Mouse (Mus musculus) thymus, postnatal 10 days (tissue): ENCODE data around the gene Orc3.

Experiments used
- DNase-seq, 2 experiments: peaks; one replicate each; pipeline ENCODE4 v3.0.0; 2021; ENCODE audit warnings: low spot score in 2 of 2

Orc3 gene

DNA sequence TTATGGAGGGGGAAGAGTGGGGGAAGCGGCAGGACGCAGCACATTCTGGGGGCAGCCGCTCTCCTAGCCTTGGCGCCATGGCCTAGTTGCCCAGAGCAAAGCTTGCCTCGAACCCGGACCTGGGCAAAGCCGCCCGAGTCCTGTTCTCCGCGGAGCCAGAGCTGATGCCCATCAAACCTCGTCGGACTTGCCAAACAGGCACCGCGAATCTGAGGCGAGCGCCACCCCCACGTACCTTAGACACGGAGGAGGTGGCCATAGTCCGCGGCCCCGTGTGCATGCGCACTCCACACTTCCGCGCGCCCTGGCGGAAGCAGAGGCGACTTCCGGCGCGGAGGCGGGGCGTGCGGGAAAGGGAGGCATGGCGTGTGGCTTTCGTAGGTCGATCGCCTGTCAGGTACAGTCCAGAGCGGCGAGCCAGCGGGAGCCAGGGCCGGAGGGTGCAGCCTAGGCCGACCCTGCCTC, at the start of gene Orc3, which contains the start of gene Rars2:
Gene Orc3, minus strand, starts transcription at position 315 of the 465 bp plus-strand sequence.
Gene Rars2, plus strand, starts transcription at position 328 of the 465 bp plus-strand sequence.
- peak; percentile 81 to 88 for DNase-seq

DNA sequence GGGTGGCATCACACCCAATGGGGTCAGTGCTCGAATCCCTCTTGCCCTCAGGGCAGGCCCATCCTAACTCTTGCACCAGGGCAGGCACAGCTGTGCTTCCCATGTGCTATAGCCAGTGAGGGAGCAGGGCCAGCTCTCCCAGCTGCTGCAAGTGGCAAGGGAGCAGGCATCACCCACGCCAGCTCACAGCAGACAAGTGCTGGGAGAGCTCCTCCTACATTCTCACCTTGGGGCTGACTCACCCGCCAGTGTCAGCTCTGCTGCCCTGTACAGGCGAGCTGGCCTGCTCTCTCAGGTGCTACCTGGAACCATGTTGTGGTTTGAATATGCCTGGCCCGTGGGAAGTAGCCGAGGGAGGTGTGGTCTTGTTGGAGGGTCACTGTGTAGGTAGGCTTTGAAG, 47.2 kb upstream of the Orc3 start:
- DNase-seq: no peak

DNA sequence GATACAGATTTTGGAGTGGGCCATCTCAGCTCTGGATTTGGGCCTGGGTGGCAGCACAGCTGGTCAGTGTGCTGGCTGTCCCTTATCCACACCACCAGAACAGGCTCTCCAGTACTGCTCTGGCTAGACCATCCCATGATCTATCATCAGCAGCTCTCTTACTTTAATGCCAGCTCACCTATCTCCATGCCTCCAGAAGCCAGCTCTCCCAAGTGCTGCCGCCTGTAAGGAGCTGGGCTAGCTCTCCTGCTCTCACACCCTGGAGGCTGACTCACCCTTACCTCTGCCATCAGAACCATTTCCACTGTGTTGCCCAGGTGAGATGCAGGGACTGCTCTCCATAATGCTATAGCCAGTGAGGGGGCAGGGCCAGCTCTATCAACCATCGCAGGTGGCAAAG, 46.8 kb upstream of the Orc3 start:
- no peak for DNase-seq

DNA sequence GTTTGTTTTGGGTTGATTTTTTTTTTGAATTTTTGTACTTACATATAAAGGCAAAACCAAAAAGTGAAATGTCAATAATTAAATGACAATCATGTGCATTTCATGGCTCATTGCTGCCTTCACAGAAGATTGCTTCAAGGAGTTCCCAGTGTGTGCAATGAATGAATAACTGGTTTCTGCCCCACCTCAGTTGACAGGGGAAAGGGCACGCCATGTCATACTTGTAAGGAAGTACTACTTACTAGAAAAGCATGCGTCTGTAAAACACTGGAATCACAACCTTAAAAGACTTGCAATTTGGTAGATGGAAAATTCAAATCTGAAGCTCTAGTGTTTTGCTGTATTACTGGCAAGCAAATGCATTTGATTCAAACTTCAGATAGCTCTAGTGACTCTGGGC, 44.3 kb upstream of the Orc3 start:
- DNase-seq: no peak

DNA sequence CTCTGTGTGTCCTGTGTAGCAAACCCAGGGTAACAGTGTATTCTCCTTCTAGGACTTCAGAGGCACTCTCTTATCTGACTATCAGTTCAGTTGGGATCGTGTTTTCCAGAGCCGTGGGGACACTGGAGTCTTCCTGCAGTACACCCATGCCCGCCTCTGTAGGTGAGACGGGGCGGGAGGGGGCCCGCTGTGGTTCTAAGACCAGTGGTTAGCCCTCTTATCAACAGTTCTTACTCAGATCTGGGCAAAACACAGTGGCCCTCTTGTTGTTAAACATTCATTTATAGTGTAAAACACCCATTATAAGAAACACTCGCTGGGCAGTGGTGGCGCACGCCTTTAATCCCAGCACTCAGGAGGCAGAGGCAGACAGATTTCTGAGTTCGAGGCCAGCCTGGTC, 41.4 kb upstream of the Orc3 start:
- no peak for DNase-seq

DNA sequence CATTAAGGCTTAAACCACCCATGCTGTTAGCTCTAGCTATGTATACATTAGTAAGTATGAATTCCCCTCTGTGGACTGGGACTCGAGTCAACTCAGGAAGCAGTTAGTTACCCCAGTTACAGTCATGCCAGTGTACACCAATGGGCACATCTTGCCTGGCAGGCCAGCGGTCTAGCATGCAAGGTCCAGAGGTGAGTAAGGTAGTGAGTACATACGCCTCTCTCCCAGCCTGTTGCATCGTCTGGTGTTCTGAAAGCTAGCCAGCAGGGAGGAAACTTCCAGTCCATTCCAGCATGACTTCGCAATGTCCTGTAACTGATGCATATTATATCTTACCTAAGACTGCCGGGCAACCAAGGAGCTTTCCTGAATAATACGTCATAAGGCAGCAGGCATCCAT, 38.4 kb upstream of the Orc3 start:
- DNase-seq: no peak

DNA sequence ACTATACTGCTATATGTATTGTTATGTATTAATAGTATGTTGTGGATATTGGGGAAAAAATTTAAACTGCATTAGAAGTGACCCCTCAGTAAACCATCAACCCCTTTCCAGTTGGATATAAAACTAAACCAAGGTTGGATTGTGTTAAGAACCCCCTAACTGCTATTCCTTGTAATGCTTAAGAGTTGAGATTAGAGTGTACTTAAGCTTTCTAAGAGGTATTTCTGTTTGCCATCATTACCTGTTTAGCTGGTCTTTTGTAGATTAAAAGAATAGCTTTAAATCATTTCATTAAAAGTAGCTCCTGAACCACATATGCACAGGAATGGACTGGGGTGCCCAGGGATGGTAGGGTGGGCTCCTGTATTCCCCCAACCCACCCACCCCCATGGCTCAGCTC, 30.0 kb upstream of the Orc3 start:
- no peak for DNase-seq

DNA sequence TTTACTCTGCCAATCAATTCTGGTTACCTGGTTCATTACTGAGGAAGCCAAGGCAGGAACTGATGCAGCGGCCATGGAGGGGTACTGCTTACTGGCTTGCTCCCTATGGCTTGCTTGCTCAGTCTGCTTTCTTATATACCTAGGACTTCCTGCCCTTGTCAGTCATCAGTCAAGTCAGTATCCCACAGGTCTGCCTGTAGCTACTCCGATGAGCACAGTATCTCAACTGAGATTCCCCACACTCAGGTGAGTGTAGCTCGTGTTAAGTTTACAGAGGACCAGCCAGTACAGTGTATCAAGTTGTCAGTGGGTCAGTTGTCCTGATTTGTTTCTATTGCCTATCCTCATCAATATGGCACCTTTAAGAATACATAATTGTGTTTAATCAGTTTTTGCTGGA, 26.0 kb upstream of the Orc3 start:
- no peak for DNase-seq

DNA sequence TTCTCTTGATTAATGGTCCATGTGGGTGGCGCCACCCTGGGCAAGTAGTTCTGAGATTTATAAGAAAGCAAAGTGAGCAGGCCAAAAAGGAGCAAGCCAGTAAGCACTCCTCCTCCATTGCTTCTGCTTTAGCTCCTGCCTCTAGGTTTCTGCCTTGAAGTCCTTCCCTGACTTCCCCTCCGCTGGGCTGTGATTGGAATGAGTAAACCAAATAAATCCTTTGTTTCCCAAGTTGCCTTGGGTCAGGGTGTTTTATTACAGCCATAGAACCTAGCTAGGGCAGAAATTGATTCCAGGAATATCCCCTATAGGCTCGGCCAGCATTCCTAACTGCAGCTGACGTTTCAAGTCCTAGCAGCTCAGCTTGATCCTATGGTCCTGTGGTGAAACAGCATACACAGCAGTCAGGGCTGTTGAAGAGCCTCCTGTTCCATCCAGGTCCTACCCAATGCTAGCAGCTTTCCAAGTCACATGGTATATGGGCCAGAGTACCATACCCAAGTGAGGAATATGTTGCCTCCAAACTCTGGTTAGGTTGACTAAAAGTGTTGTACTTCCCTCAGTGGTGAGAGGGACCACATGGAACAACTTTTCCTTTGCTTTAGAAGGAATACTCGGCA, 25.1 kb upstream of the Orc3 start:
- no peak for DNase-seq

DNA sequence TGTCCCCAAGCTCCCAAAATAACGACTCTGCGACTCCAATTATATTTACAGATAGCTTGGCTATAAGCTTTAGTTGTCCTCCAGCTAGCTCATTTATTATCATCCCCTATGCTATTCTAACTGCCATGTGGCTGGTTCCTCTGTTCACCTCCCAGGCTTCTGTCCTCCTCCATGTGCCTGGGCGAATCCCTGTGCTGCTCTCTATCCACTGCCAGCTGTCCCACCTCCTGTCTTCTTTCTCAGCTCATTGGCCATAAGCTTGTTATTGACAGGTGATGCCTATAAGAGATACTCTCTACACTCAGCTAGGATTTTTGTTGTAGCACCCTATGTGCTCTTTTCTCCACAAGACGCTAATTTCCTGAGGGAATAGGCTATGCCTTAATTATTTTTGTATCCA, 23.1 kb upstream of the Orc3 start:
- DNase-seq: no peak

DNA sequence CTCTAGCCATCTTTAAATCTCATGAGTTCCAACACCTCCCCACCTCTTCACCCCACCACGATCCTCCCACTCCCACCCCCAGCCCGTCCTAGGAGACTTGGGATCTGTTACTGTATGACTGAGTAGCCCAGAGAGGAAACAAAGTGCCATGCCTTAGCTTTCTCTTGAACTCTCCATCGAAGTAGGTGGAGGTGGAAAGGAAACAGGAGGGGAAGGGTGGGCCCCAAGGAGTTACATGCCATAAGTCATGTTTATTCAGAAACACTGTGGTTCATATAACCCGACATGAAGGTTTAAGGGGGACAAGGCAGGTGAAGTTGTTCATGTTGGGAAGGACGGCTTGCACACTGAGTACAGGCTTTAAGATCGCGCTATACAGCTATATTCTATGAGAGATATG, 22.6 kb upstream of the Orc3 start:
- no peak for DNase-seq

DNA sequence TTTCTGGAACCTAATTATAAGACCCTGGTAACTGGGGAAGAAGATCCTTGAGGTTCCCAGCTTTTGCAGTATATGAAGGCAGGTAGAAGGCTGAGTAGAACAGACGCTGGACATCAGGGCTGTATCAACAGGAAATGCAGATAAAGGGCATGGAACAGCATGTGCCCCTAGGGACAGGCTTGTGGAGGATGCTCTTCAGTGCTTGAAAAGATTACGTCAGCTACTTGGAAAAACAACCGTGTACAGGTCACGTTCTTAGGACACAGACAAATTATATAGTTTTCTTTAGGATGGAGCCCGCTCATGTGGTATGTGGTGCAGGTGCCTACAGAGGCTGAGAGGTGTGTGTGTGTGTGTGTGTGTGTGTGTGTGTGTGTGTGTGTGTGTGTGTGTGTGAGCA, 21.3 kb upstream of the Orc3 start:
- no peak for DNase-seq

DNA sequence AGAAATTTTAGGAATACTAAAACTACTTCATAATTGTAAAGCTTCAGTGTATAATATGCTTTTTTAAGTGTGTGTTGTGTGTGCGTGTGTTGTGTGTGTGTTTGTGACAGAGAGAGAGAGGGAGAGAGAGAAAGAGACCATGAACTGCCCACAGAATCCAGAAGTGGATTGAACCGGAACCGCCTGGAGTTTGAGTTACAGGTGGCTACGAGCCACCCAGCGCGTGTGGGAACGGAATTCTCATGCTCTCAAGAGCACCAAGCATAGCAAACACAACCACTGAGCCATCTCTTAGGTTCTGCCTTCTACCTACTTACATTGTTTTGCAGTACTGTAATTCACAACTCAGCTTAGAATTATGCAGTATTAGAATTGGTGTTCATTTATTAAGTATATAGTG, 19.4 kb upstream of the Orc3 start:
- no peak for DNase-seq

DNA sequence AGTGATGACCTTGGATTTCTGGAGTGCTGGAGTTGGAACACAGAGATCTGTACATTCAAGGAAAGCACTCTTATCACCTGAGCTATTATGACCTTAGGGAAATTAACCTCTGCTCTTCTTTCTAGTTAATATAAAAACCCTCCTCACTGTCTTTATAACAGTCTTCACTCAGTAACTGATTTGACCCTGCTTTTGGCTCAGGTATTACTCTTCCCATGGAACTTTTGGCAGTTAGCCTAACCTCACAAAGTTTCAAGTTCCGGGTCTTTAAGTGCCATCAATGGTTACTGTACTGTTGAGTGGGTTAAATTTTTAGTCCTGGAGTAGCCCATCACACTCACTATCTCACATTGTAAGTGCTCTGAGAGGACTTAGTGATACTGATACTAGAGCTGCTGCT, 15.2 kb upstream of the Orc3 start:
- DNase-seq: no peak

DNA sequence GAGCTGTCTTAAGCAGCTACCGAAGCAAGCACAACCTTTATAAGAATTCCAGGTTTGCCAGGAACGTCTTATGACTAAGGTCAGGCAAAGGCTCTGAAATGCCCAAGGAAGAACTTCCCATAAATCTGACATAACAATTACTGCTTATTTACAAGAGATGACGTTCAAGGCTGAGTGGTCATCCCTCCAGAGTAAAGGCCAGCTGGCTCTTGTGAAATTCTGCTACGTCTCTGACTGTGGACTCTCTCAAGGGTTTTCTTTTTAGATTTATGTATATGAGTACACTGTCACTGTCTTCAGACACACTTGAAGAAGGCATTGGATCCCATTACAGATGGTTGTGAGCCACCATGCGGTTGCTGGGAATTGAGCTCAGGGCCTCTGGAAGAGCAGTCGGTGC, 11.7 kb upstream of the Orc3 start:
- DNase-seq: no peak

DNA sequence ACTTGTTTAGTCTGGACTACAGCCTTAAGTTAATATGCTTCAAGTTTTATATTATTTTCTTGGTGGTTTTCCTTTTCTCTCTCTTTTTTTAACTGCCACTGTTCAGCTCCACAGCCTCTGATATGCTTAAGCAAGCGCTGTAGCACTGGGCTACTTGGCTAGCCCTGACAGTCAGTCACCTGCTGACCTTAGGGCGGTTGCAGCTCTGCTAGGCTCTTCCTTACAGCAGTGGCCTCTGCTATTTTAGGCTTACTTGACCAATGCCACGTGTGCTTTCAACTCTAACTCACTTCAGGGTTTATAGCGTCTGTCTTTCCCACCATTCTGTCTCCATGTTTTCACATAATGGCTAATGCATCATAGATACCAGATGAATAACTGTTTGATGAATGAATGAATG, 10.8 kb upstream of the Orc3 start:
- DNase-seq: no peak

DNA sequence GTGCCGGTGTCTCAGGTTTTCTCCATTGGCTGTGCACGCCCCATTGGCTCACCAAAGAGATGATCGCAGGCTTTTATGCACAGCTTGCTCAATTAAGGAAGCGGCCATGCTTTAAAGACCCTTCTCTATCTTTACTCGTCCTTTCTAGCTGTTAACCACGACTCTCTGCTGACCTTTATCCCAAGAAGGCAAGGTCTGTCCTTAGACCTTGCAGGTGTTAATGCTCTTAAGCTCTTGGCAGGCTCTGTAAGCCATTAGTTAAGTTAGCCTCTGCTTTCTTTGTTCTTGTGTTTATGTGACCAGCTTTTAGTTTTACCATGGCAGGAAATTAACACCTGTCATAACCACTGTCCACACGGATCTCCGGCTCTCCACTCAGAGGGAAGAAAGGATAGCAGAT, 1.4 kb upstream of the Orc3 start:
- no peak for DNase-seq

DNA sequence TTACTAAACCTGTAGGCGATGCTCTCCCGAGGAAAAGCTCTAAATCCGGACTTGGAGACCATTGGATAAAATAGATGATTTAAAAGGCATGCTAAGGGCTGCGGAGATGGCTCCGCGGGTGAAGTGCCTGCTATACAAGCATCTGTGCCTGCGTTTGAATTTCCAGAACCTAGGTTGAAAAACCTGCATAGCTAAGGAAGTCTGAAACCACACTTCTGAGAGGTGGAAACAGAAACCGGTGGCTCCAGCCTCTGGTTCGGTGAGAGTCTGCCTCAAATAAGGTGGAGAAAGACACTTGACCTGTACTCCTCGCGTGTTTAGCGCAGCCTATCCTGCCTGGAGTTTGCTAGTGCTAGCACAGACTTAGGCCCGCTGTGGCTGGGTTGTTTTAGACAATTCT, 559 bp upstream of the Orc3 start:
- peak in 1 of 2 experiments; percentile 5 for DNase-seq

DNA sequence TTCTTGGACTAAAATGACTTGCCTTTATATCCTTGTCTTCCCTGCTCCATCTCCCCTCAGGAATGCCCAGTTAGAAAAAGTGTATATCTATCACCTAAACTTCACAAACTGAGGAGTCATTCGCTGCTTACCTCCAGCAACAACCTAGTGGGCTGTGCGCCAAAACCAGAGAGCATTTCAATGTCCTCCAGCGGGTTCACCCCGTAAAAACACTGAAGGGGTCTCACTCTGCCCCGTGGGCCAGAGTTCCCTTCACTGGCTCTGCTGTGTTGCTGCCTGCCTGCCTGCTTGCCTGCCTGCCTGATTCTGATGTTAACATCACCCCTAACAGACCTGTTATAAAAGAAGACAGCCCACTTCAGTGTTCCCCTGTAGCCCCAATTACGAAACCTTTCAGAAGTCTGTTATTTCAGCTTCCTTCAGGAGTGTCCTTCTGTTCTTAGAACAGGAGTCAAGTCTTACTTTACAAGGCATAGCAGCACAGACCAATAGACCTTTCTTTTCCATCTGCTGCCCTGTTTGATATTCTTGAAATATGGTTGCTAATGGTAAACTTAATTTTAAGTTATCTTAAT, 1.1 kb downstream of the Orc3 start:
- DNase-seq: no peak

DNA sequence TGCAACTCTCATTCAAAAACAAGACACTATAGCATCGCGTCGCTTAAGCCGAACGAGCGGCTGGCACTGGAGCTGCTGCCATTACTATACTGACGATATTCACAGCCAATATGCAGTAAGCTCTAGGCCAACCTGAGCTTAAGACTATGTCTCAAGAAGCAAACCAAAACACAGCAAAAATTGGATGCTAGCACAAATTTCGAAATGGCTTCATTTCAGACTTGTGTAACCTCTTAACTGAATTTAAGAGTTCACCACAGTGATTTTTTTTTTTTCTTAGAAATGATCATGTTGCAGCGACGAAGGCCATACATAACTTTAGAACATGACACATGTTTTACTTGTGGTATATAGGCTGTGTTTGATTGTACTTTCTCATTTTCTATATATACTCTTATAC, 8.1 kb downstream of the Orc3 start:
- DNase-seq: no peak

DNA sequence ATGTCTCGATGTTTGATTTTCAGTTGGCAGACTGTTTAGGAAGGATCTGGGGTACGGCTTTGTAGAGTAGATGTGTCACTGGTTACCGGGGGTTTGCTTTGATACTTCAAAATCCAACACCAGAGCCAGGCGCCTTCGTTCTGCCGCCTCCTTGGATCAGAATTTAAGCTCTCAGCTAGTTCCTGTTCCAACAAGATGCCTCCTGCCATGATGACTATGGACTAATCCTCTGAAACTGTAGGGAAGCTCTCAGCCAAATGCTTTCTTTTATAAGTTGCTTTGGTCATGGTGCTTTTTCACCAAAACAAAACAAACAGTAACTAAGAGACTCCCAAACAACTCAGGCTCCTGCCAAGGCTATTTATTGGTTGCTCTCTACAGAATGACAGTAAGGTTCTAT, 11.6 kb downstream of the Orc3 start:
- no peak for DNase-seq

DNA sequence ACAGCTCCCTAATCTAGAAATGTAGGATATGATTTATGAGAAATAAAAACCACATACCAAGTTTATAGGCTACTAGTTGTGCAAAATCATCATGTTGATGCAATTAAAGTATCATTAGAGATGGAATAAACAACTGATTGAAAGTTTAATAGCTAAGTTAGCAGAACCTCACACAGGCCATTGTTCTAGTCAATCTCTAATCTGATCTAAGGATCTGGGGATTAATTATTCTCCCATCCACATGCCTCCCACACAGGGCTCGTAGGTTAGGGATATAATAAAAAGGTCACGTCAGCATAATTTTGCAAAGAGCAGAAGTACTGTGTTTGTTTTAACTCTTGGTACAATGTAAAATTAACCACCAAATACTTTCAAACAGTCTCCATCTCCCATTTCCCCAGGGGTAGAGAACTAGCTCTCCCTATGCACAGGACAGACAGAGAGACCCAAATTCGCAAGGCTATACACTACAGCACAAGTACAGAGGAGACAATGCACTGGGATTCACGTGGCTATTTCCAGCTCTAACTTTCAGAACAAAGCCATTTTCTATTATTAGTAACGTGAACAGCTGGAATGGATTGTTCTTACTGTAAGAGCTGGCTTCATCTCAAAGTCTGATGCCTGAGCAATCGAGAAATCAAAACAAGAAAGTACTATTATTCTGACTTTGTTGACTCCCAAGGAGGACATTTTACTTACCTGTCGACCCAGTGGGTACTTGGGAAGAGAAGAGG, 29.7 kb downstream of the Orc3 start:
- DNase-seq: no peak

DNA sequence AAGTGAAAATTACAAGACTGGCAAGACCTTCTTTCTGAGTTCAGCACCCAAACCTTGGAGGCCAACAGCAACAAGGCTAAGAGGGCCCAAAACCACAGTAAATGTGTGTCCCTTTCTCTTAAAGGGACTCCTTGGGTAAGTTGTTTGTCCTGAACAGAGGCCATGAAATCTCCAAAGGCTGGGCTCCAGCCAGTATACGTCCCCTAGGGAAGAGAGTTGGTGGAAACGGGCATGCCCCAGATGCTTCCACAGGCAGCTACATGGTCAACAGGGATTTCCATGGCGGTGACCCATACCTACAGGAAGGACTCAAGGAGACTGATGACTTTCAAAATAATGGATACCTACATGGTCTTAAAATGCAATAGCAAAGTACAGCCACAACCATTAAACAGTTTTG, 31.3 kb downstream of the Orc3 start:
- DNase-seq: no peak
